ENCODE assay signal across 12 mouse cellular contexts in the genomic region with DNA sequence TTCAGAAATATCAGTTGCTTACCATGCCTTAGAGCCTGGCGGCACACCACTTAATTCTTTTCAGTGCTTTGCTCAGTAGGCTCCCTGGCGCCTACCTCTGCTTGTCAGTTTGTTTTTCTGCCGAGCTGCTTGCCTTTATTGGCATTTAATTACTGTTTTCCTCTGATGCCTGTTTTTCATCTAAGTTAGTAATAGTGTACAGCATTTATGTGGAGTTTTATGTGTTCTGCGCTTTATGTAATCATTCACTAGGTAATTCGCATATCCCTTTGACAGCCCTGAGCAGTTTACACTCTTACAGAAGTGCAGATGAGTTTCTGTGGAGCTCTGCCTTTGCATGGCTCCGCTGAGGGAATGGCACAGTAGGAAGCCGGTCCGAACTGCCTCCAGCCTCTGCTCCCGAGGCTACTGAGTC.
A peak's percentile ranks its signal among the peaks of the same experiment; 100 is the strongest.
DNase-seq lines count a peak whose midpoint lies in the region; ATAC-seq and TF ChIP-seq lines count a peak whose summit lies in the region.
"Had no signal": no experiment of that assay in that cellular context is flagged by ENCODE, and none has a peak within 500 bp of the region (broad histone marks: within the 10 kb centered on the region; RNA-seq: fewer than 3 reads in every experiment).

No protein-coding gene starts in this region.

- H3K9me3 ChIP-seq in heart, embryonic 14.5 days (ENCODE audit: control insufficient read depth, low read length): no peaks in the 10 kb centered on the region
- H3K9me3 ChIP-seq in ES-Bruce4 (replicated peaks; ENCODE audit: control insufficient read depth, insufficient read depth, low read length, poor library complexity, severe bottlenecking): no peaks in the 10 kb centered on the region
- H3K9me3 ChIP-seq in intestine, embryonic 15.5 days: no peaks in the 10 kb centered on the region
- H3K9me3 ChIP-seq in liver, embryonic 12.5 days (replicated peaks): no peaks in the 10 kb centered on the region
- H3K9me3 ChIP-seq: heart, embryonic 15.5 days had no signal

- TF ChIP-seq EP300 in ES-Bruce4 (IDR thresholded peaks at IDR 0.05; ENCODE audit: insufficient read depth, low read depth, low read length): 0 out of 2 replicates have a peak, but pooled peaks have one; percentile 38

- no peak for DNase-seq in heart, adult 8-10 months (ENCODE audit: low spot score)
- DNase-seq in embryo, embryonic 10 days (ENCODE audit: low spot score): peak; percentile 56
- DNase-seq in adrenal gland, postnatal 14 days: no peak
- DNase-seq in thymus, adult 2 months: no peak
- DNase-seq: cerebellum, adult 11 months; lung, postnatal 10 days had no signal

- no peak for TF ChIP-seq CTCF in ES-Bruce4 (IDR thresholded peaks at IDR 0.05; ENCODE audit: low read depth, low read length)
- no peak for TF ChIP-seq CTCF in thymus, adult 2 months (IDR thresholded peaks at IDR 0.05; ENCODE audit: borderline replicate concordance, control insufficient read depth, extremely low read depth, insufficient read depth, low read length, poor library complexity)

- ATAC-seq in heart, embryonic 14.5 days (ENCODE audit: insufficient number of reproducible peaks, insufficient read depth, low FRiP score, low read depth): no peak
- ATAC-seq in intestine, embryonic 15.5 days: peak; percentile 37; the same call in 1 of the 2 replicates
- no peak for ATAC-seq in liver, embryonic 12.5 days

- H3K27ac ChIP-seq in heart, embryonic 14.5 days (replicated peaks in 1 of 2; ENCODE audit: control insufficient read depth in 1 of 2, insufficient read depth in 1 of 2, low read depth in 2 of 2, low read length in 2 of 2): no peak overlapping the region; a peak in 1 of 4 replicates
- no peak overlapping the region for H3K27ac ChIP-seq in ES-Bruce4 (ENCODE audit: insufficient read depth, low read length)
- peak overlapping the region; percentile 40; the same call in 1 of the 2 replicates for H3K27ac ChIP-seq in intestine, embryonic 15.5 days
- H3K27ac ChIP-seq in liver, embryonic 12.5 days: no peak overlapping the region
- H3K27ac ChIP-seq in thymus, adult 2 months (ENCODE audit: control insufficient read depth, insufficient read depth, low read length): no peak overlapping the region
- H3K27ac ChIP-seq: heart, embryonic 15.5 days had no signal

- H3K9ac ChIP-seq in heart, embryonic 14.5 days (ENCODE audit: low read length): 0 out of 2 replicates have a peak overlapping the region, but pooled peaks have one; percentile 10
- no peak overlapping the region for H3K9ac ChIP-seq in ES-Bruce4 (ENCODE audit: low read depth, poor library complexity, severe bottlenecking)
- no peak overlapping the region for H3K9ac ChIP-seq in intestine, embryonic 15.5 days
- H3K9ac ChIP-seq in liver, embryonic 12.5 days: no peak overlapping the region
- H3K9ac ChIP-seq: heart, embryonic 15.5 days had no signal

- no peaks in the 10 kb centered on the region for H3K4me1 ChIP-seq in heart, embryonic 14.5 days (ENCODE audit: control insufficient read depth in 2 of 2, insufficient read depth in 2 of 2, low read length in 2 of 2)
- no peaks in the 10 kb centered on the region for H3K4me1 ChIP-seq in ES-Bruce4 (ENCODE audit: control insufficient read depth, insufficient read depth, low read length)
- H3K4me1 ChIP-seq in intestine, embryonic 15.5 days (replicated peaks): no peaks in the 10 kb centered on the region
- no peaks in the 10 kb centered on the region for H3K4me1 ChIP-seq in liver, embryonic 12.5 days
- H3K4me1 ChIP-seq in thymus, adult 2 months (replicated peaks; ENCODE audit: control insufficient read depth, insufficient read depth, low read length): no peaks in the 10 kb centered on the region
- H3K4me1 ChIP-seq: heart, embryonic 15.5 days had no signal

- no peak for TF ChIP-seq POLR2A in ES-Bruce4 (IDR thresholded peaks at IDR 0.05; ENCODE audit: insufficient read depth, low read length)
- TF ChIP-seq POLR2A in thymus, adult 2 months (IDR thresholded peaks at IDR 0.05; ENCODE audit: control insufficient read depth, extremely low read depth, insufficient read depth, low read length, poor library complexity): no peak

- 24% methylated on average over 9 of the region's 9 CpGs for WGBS in heart, embryonic 14.5 days
- 21% methylated on average over 9 of the region's 9 CpGs for WGBS in intestine, embryonic 15.5 days
- WGBS in liver, embryonic 12.5 days (ENCODE audit: insufficient replicate concordance): 63% methylated on average over 9 of the region's 9 CpGs
- WGBS in thymus, adult 2 months: 93% methylated on average over 9 of the region's 9 CpGs

- no peaks in the 10 kb centered on the region for H3K27me3 ChIP-seq in heart, embryonic 14.5 days (ENCODE audit: control insufficient read depth, insufficient read depth, low read length)
- no peaks in the 10 kb centered on the region for H3K27me3 ChIP-seq in ES-Bruce4 (ENCODE audit: control insufficient read depth, insufficient read depth, low read length, poor library complexity, severe bottlenecking)
- no peaks in the 10 kb centered on the region for H3K27me3 ChIP-seq in intestine, embryonic 15.5 days (replicated peaks)
- no peaks in the 10 kb centered on the region for H3K27me3 ChIP-seq in liver, embryonic 12.5 days (replicated peaks)
- no peaks in the 10 kb centered on the region for H3K27me3 ChIP-seq in thymus, adult 2 months (ENCODE audit: control insufficient read depth, insufficient read depth, low read length)
- H3K27me3 ChIP-seq: heart, embryonic 15.5 days had no signal

- peaks cover 6% of the 10 kb centered on the region; the same call in 1 of the 2 replicates for H3K36me3 ChIP-seq in heart, embryonic 14.5 days (ENCODE audit: control insufficient read depth, insufficient read depth, low read length)
- no peaks in the 10 kb centered on the region for H3K36me3 ChIP-seq in ES-Bruce4 (ENCODE audit: control insufficient read depth, insufficient read depth, low read length, poor library complexity, severe bottlenecking)
- H3K36me3 ChIP-seq in intestine, embryonic 15.5 days: no peaks in the 10 kb centered on the region
- peaks cover 8% of the 10 kb centered on the region for H3K36me3 ChIP-seq in liver, embryonic 12.5 days
- no peaks in the 10 kb centered on the region for H3K36me3 ChIP-seq in thymus, adult 2 months (ENCODE audit: control insufficient read depth, insufficient read depth, low read length)
- H3K36me3 ChIP-seq: heart, embryonic 15.5 days had no signal

- peak overlapping the region; percentile 22 for H3K4me2 ChIP-seq in heart, embryonic 14.5 days (ENCODE audit: low read length)
- H3K4me2 ChIP-seq in intestine, embryonic 15.5 days (replicated peaks): 0 out of 2 replicates have a peak overlapping the region, but pooled peaks have one; percentile 5
- no peak overlapping the region for H3K4me2 ChIP-seq in liver, embryonic 12.5 days
- H3K4me2 ChIP-seq: heart, embryonic 15.5 days had no signal

- H3K4me3 ChIP-seq in heart, embryonic 14.5 days (ENCODE audit: control insufficient read depth in 1 of 2, insufficient read depth in 1 of 2, low read depth in 1 of 2, low read length in 2 of 2): no peak overlapping the region
- H3K4me3 ChIP-seq in ES-Bruce4 (ENCODE audit: low read depth, low read length): no peak overlapping the region
- no peak overlapping the region for H3K4me3 ChIP-seq in intestine, embryonic 15.5 days (replicated peaks)
- H3K4me3 ChIP-seq in liver, embryonic 12.5 days: no peak overlapping the region
- no peak overlapping the region for H3K4me3 ChIP-seq in thymus, adult 2 months (ENCODE audit: control insufficient read depth, insufficient read depth, low read length)
- H3K4me3 ChIP-seq: erythroblast, embryonic 14.5 days; heart, embryonic 15.5 days had no signal
